Mouse (Mus musculus) monocyte, adult 2 months (primary cell): ENCODE results near the gene 4930564D02Rik.

Experiments
- DNase-seq, 2 experiments: peaks; one replicate each; pipeline ENCODE4 v3.0.0; 2022; ENCODE audit warnings: low spot score in 2 of 2, low read depth in 1 of 2

Gene 4930564D02Rik

GRCm38 (mm10) chr3:105066544-105066943 is at the start of gene 4930564D02Rik:
4930564D02Rik (plus strand) TSS chr3:105066844.
- DNase-seq: no peak

DNA sequence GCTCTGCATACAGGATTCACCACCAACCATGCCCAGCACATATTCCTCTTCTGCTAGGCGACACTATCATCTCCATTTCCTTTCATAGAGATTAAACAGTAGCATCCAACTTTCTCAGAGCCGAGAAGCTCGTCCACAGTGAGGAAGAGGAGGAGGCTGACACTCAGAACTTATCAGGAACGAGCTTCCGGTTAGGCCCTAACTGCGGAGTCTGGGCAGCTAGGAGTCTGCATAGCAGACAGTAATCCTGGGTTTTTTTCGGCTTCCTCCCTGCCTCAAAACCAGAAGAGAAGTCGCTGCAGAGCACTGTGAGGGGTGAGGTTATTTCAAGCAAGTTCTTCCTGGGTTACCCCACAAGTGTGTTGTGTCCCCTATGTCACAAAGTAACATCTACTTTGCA is 49.3 kb upstream of the 4930564D02Rik start:
- DNase-seq: no peak

DNA sequence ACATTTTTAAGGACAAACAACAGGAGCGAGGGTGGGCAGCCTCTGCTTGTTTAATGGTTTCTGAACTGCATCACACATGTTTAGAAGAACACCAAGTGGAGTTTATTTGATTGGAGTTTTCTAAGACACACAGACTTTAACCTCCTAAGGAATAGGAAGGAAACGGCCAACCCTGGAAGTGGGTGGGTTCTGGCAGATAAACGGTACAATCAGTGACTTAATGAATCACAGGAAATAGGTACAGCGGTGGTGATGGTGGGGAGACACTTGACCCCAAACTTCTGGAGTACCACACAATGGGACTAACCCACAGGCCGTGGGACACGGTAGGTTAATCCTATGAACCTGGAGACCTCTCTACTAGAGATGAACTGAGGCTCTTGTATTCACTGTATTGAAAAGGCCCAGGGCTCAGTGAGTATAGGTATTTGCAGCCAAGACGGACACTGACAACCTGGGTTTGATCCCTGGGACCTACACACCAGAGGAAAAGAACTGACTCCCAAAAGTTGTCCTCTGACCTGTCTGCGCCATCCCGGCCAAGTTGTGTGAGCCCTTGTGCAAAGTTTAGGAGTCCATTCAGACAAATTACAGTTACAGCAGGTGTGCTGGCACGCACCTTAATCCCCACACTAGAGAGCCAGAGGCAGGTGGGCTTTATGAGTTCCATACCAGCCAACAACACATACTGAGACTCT is 48.4 kb upstream of the 4930564D02Rik start:
- no peak for DNase-seq

- DNase-seq: no peak
Observed at GRCm38 (mm10) chr3:105018783-105019105, 47.9 kb upstream of the 4930564D02Rik start.

- no peak for DNase-seq
Observed at GRCm38 (mm10) chr3:105019826-105020692, 46.6 kb upstream of the 4930564D02Rik start.

GRCm38 (mm10) chr3:105023371-105024005 is 43.2 kb upstream of the 4930564D02Rik start:
- DNase-seq: no peak

DNA sequence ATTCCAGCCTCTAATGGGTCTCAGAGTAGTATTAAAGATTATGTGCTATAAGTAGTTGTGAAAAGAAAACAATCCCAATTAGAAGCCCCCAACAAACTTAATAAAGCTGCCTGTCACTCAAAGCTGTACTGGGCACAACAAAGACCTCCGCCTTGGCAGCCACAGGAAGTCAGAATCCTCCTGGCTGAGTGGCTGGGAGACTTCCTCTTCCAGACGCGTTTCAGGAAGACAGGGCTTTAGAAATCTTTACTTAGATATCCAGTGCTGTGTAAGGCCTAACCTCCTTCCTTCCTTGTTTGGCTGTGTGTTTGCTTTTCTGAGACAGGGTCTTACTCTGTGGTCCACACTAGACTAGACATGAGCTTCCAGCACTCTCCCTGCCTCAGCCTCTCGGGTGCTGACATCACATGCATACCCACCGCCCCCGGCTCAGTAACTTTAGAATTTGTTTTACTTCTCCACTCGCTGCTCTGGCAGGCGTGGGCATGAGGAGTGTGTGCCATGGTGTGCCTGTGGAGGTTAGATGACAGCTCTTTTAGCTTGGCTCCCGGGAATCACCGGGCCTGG is 30.3 kb upstream of the 4930564D02Rik start:
- DNase-seq: no peak

GRCm38 (mm10) chr3:105037240-105037770 is 29.3 kb upstream of the 4930564D02Rik start:
- DNase-seq: no peak

DNA sequence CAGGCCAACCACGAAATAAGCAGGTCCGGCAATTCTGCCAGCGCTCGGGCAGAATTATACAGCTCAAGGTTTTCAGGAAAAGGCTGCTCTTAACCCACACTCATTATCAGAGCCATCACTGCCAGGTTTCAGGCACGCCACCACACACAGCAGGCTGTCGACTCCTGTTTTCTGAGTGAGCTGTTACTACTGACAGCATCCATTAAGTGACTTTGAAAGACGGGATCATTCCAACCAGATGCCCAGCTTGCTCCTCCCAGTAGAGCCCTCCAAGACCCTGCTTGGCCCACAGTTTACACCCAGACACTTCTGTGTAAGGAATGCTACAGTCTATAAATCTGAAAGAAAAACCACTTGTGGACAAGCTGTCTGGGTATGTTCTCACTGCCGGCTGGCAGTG is 26.6 kb upstream of the 4930564D02Rik start:
- DNase-seq: no peak

DNA sequence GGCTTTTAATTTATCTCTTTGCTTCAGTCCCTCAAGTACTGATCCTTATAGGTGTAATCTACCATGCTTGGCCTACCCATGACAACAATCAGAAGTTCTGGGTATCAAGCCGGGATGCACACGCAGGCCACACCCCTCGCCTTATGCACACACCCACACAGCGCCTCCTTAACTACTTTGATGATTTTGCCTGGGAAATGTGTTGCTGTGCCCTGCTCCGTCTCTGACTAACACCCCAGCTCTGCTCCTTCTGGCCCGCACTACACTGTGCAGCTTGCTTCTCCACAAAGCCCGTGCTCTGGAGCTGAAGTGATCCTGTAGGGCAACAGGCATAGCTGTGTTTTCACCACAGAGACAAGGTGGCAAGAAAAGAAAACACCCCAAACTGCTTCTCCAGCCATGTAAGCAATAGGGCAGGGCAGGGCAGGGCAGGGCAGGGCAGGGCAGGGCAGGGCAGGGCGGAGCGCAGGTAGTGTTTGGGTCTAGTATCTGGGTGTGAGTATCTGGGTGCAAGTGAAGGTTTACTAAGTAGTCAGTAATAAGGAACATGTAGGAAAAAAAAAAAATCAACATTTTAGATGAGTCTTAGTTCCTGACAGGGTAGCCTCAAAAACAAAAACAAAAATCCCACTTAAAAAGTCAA is 25.5 kb upstream of the 4930564D02Rik start:
- no peak for DNase-seq

- no peak for DNase-seq
Observed at GRCm38 (mm10) chr3:105043746-105044145, 22.9 kb upstream of the 4930564D02Rik start.

DNA sequence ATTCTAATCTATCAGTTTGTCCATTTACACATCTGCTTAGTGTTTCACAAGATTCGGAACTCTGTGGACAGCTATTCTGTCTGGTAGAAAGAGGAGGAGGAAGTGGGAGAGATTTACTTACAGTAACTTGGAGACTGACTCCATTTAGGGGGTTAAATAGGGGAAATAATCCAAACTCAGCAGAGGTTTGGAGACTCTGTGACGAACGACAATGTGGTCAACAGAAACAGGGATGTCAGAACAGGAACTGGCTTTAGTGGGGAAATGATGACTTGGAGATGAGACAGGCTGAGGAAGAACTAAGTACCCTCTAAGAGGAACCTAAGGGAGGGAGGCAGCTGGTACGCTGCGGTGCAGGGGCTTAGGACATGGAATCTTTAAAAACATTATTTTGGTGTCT is 19.8 kb upstream of the 4930564D02Rik start:
- peak; percentile 53 to 71 for DNase-seq

- DNase-seq: no peak
Observed at GRCm38 (mm10) chr3:105047616-105048015, 19.0 kb upstream of the 4930564D02Rik start.

GRCm38 (mm10) chr3:105049848-105050247 is 16.8 kb upstream of the 4930564D02Rik start:
- no peak for DNase-seq

DNA sequence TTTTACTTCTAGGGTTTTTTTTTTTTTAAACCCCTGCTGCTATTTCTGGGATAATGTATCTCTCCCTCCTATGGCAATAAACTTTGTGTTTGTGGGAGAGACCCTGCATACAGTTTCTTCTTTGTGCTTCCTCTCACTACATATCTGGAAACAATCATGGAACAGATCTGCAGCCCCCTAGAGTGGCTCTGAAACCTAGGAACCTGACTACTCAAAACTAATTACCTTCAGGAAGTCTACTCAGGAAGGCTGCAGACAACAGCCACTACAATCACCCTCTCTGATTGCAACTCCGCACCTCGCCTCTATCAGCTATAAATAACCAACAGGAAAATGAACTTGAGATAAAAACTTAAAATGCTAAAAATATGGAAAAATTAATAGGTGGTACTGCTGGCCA is 15.5 kb upstream of the 4930564D02Rik start:
- DNase-seq: no peak

DNA sequence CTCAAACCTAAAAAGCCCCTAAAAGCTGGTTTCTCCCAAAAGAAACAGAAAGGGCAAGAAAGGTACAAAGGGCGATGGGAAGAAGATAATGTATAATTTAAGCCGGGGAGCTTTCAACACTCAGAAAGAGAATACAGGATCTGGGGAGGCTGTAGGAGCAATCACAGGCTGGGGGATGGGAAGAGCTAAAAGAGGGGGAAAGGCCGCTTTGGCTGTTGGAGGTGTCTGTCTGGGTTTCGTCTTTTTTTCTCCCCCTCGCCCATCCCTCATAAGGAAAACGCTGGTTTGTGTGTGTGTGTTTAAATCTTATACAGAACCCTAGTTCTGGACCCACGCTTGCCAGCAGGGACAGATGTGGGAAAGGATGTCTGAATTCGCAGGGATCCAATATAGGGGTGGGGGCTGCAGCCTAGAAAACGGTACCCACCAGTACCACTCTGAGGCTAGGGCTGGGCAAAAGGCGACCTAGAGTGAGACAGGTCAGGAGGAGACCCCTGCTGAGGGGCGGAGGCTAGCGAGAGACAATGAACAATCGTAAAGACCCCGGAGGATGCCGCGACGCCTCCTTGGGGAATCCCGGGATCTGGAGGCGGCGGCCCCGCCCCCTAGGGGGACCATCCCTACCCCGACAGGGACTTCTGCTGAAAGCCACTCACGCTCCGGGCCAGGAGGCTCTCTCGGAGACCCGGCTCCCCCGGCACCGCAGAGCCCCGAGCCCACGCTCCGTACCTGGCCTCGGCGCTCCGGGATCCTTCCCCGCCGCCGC is 14.3 kb upstream of the 4930564D02Rik start:
- DNase-seq: no peak

- peak; percentile 44 to 74 for DNase-seq
Observed at GRCm38 (mm10) chr3:105052937-105053697, 13.5 kb upstream of the 4930564D02Rik start, which contains the start of gene Cttnbp2nl. Cttnbp2nl (minus strand) TSS chr3:105053146.

DNA sequence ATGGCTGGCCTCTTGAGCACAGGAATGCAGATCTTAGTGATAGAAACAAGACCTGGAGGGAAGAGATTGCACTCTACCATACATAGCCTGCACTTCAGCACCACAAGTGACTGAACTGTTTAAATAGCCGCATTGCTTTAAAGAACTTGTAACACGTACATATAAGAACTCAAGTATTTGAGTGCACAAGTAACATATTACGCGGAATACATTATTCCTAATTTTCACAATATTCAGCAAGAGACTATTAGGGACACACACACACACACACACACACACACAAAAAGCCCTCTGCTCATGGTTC is 13.0 kb upstream of the 4930564D02Rik start:
- DNase-seq: no peak

- no peak for DNase-seq
Observed at GRCm38 (mm10) chr3:105054952-105055351, 11.7 kb upstream of the 4930564D02Rik start.

DNA sequence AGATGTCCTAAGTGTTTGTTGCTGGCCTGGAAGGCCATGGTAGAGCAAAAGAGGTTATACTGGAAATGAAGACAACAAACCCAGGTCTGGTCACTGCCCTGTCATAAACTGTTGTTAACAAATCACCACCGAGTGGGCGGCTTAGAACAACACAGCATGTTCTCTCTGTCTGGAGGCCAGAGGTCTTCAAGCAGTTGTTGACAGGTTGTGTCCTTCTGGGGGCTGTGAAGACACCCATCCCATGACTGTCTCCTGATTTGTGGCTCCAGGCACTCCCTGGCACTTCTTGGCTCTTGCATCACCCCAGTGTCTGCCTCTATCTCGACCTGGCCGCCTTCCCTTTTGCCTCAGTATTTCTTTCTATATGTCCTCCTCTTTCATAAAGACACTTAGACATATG is 11.0 kb upstream of the 4930564D02Rik start:
- DNase-seq: no peak
